Mouse (Mus musculus): ENCODE data around the gene Riox2. TPM values are rescaled to one million over a fixed set of nuclear protein-coding genes. Genes with fewer than 3 reads are reported as not detected.

Gene Riox2
- polyA plus RNA-seq, 1 experiment from 2014 or later: 34.1 TPM

DNA sequence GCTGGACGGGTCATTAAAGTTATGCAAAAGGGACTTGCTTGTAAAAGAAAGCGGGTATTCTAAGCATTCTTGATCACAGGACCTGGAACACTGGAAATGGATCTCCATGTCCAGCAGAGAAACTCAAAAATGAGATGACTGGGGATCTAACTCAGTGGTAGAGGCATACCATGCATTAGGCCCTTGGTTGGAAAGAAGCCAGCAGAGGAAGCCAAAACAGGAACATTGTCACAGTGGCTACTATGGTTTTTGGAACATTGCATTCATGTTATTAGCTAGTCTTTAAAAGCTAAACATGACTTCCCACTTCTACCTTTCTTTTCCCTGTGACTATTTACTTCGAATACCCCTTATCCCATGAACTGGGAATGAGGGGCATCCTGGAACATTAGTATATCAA lies 27.6 kb downstream of the Riox2 start:
- no peak for ATAC-seq
- Histone ChIP-seq H3K9me3 (ENCODE audit: control insufficient read depth, low read length) (no peaks in the 10 kb centered on the region), H3K36me3 (ENCODE audit: control insufficient read depth, insufficient read depth, low read length) (0 out of 2 replicates have a peak, but pooled peaks cover 3% of the 10 kb centered on the region), H3K27ac (ENCODE audit: low read length) (no peak overlapping the region), H3K27me3 (replicated peaks; ENCODE audit: control insufficient read depth, insufficient read depth, low read length) (no peaks in the 10 kb centered on the region), H3K4me1 (ENCODE audit: control insufficient read depth, insufficient read depth, low read length) (no peaks in the 10 kb centered on the region), H3K9ac (ENCODE audit: low read depth, low read length) (no peak overlapping the region), H3K4me3 (ENCODE audit: low read length) (no peak overlapping the region), H3K4me2 (ENCODE audit: low read depth, low read length) (no peak overlapping the region)
- WGBS: 91% methylated on average over 3 of the region's 3 CpGs

DNA sequence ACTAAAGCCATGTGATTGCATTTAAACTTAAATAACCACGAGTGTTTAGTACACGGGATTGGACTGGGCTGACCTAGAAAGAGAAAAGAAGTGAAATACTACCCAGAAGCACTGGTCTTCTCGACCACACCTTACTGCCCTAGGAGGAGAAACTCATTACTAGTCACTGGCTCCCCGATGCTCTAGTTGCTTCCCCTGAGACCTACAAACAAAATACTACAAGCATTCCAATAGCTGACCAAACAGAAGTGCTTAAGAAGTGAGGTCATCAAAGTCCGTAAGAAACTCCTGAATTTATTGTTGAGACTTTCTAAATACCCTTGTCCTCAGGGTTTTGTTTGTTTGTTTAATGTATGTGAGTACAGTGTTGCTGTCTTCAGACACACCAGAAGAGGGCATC lies 38.3 kb downstream of the Riox2 start:
- Histone ChIP-seq H3K4me3 (ENCODE audit: low read length) (no peak overlapping the region), H3K9me3 (ENCODE audit: control insufficient read depth, low read length) (no peaks in the 10 kb centered on the region), H3K9ac (ENCODE audit: low read depth, low read length) (no peak overlapping the region), H3K4me1 (ENCODE audit: control insufficient read depth, insufficient read depth, low read length) (no peaks in the 10 kb centered on the region), H3K36me3 (ENCODE audit: control insufficient read depth, insufficient read depth, low read length) (0 out of 2 replicates have a peak, but pooled peaks cover 2% of the 10 kb centered on the region), H3K4me2 (ENCODE audit: low read depth, low read length) (no peak overlapping the region), H3K27ac (ENCODE audit: low read length) (no peak overlapping the region), H3K27me3 (replicated peaks; ENCODE audit: control insufficient read depth, insufficient read depth, low read length) (no peaks in the 10 kb centered on the region)
- ATAC-seq: no peak
- 88% methylated on average over 5 of the region's 5 CpGs for WGBS

DNA sequence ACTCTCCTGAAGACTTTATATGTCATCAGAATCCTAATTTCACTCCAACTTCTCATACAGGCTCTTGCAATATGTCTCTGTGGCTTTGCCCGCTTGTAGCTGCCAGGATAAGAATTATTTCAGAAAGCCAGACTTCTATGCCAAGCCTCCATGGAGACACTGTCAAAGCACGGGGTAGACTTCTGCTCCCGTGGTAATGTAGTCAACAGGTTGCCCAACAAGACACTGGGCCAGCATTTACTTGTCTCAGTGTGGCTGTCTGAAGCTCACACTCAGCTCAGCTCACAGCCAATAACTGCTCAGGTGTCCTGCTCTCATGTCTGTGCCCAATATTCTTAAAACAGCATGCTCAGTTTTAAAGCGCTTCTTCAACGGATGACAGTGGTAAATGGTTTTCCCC lies 43.6 kb downstream of the Riox2 start:
- H3K27ac ChIP-seq (ENCODE audit: low read length): no peak overlapping the region
- no peak overlapping the region for H3K4me2 ChIP-seq (ENCODE audit: low read depth, low read length)
- H3K9me3 ChIP-seq (ENCODE audit: control insufficient read depth, low read length): no peaks in the 10 kb centered on the region
- no peaks in the 10 kb centered on the region for H3K27me3 ChIP-seq (replicated peaks; ENCODE audit: control insufficient read depth, insufficient read depth, low read length)
- H3K4me3 ChIP-seq (ENCODE audit: low read length): no peak overlapping the region
- H3K4me1 ChIP-seq (ENCODE audit: control insufficient read depth, insufficient read depth, low read length): no peaks in the 10 kb centered on the region
- no peak overlapping the region for H3K9ac ChIP-seq (ENCODE audit: low read depth, low read length)
- H3K36me3 ChIP-seq (ENCODE audit: control insufficient read depth, insufficient read depth, low read length): no peaks in the 10 kb centered on the region
- ATAC-seq: no peak
- 88% methylated on average over 5 of the region's 5 CpGs for WGBS

DNA sequence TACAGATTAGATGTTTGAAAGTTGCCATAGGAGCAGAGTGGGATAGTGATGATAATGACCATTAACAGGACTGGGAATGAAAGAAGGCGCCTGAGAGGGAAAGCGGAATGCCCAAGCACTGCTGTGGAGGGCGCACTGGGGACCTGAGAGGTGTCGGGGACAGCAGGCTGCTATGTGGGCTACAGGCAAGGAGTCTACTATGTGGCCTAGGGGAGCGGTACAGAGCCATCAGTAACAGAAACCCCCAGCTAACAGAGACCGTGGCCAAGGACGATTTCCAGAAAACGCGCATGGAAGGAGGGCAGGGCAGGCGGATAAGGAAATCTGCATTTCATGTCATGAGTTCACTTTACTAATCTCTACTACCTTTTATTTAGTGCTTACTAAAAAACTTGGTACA lies 45.4 kb downstream of the Riox2 start:
- H3K4me3 ChIP-seq (ENCODE audit: low read length): no peak overlapping the region
- 88% methylated on average over 10 of the region's 10 CpGs for WGBS
- H3K36me3 ChIP-seq (ENCODE audit: control insufficient read depth, insufficient read depth, low read length): no peaks in the 10 kb centered on the region
- no peaks in the 10 kb centered on the region for H3K9me3 ChIP-seq (ENCODE audit: control insufficient read depth, low read length)
- no peaks in the 10 kb centered on the region for H3K27me3 ChIP-seq (replicated peaks; ENCODE audit: control insufficient read depth, insufficient read depth, low read length)
- H3K4me1 ChIP-seq (ENCODE audit: control insufficient read depth, insufficient read depth, low read length): no peaks in the 10 kb centered on the region
- no peak for ATAC-seq
- no peak overlapping the region for H3K9ac ChIP-seq (ENCODE audit: low read depth, low read length)
- H3K4me2 ChIP-seq (ENCODE audit: low read depth, low read length): no peak overlapping the region
- no peak overlapping the region for H3K27ac ChIP-seq (ENCODE audit: low read length)

DNA sequence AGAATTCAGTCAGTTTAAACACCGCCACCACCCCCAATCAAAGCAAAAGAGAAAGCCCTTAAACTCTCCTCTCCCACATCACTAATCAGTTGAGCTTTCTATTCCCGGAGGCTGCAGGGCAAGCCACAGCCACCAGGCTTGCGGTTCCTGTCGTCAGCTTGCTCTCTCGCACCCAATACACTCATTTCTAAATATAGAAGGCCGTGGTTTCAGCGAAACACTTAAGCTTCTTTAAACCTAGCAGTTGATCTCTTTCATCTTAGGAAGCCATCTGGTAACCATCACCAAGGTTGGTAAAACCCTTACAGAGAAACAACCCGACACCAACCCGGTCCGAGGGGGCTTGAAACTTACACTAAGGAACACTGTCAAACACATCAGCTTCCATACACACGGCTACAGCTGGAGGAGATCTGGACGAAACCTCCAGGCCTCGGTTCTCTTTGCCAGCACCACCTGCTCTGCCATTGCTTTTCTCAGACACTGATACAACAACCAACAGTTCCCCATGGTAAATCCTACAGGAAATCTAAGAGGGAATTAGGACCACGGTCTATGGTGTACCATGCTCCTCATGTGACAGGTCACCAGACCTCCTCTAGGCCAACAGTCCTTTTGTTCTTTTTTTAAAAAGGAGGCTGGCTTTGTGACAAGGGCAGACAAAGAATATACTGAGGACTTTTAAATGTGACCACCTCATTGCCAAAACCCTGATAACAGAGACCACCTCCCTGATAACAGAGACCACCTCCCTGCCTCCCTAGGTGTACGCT lies 46.1 kb downstream of the Riox2 start:
- no peak overlapping the region for H3K27ac ChIP-seq (ENCODE audit: low read length)
- H3K9me3 ChIP-seq (ENCODE audit: control insufficient read depth, low read length): no peaks in the 10 kb centered on the region
- WGBS: 64% methylated on average over 15 of the region's 15 CpGs
- H3K4me3 ChIP-seq (ENCODE audit: low read length): no peak overlapping the region
- no peak overlapping the region for H3K9ac ChIP-seq (ENCODE audit: low read depth, low read length)
- no peaks in the 10 kb centered on the region for H3K36me3 ChIP-seq (ENCODE audit: control insufficient read depth, insufficient read depth, low read length)
- ATAC-seq: no peak
- no peaks in the 10 kb centered on the region for H3K4me1 ChIP-seq (ENCODE audit: control insufficient read depth, insufficient read depth, low read length)
- no peaks in the 10 kb centered on the region for H3K27me3 ChIP-seq (replicated peaks; ENCODE audit: control insufficient read depth, insufficient read depth, low read length)
- no peak overlapping the region for H3K4me2 ChIP-seq (ENCODE audit: low read depth, low read length)

DNA sequence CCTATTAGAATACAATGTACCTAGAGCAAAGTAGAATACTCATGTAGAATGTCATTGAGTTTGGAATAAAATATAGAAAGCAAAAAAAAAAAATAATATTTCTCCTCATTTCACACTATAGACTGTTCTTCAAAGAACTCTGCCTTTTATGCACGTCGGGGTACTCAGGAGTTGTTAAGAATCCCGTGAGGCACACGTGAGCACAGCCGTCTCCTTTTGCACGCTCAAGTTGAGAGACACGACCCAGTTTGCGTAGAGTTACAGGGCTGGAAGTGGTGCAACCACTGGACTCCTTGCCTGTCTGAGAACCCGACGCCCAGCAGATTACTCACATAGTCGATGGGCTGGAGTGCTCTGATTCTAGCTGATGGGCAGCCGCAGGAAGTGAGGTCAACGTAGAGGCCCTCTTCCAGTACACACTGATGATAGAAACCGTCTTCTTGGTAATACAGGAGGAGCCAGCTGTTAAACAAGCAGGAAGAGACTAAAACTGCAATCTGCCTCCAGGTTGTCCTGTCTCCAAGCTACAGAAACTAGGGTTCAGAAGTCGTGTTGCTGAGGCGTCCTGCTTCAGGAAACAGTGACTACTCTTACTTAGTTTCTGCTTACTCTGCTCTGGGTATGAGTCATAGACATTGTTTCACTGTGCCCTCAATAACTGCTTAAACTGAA lies 50.3 kb downstream of the Riox2 start:
- H3K9me3 ChIP-seq (ENCODE audit: control insufficient read depth, low read length): no peaks in the 10 kb centered on the region
- no peak overlapping the region for H3K9ac ChIP-seq (ENCODE audit: low read depth, low read length)
- no peaks in the 10 kb centered on the region for H3K27me3 ChIP-seq (replicated peaks; ENCODE audit: control insufficient read depth, insufficient read depth, low read length)
- no peak overlapping the region for H3K4me3 ChIP-seq (ENCODE audit: low read length)
- peak; percentile 74 for ATAC-seq
- no peaks in the 10 kb centered on the region for H3K36me3 ChIP-seq (ENCODE audit: control insufficient read depth, insufficient read depth, low read length)
- H3K27ac ChIP-seq (ENCODE audit: low read length): peak overlapping the region; percentile 28; the same call in 1 of the 2 replicates
- H3K4me1 ChIP-seq (ENCODE audit: control insufficient read depth, insufficient read depth, low read length): no peaks in the 10 kb centered on the region
- WGBS: 75% methylated on average over 16 of the region's 16 CpGs
- H3K4me2 ChIP-seq (ENCODE audit: low read depth, low read length): no peak overlapping the region

DNA sequence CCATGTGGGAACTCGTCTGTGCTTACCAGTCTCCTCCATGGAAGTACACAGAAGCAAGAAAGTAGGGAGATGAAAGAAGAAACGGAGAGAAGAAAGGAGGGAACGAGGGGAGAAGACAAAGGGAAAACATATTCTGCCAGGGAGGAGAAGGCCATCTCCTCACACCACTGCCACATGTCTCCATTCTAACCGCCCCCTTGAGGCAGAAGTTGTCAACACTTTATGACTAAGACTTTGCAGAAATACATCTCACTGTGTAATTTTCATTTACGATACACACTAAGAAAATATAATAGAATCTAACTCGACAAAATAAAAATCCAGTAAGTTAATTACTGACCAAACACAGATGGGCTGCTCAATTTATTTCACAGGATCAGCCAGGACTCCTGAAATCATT lies 55.4 kb downstream of the Riox2 start:
- Histone ChIP-seq H3K36me3 (ENCODE audit: control insufficient read depth, insufficient read depth, low read length) (no peaks in the 10 kb centered on the region), H3K4me3 (ENCODE audit: low read length) (no peak overlapping the region), H3K27me3 (replicated peaks; ENCODE audit: control insufficient read depth, insufficient read depth, low read length) (no peaks in the 10 kb centered on the region), H3K4me2 (ENCODE audit: low read depth, low read length) (no peak overlapping the region), H3K9ac (ENCODE audit: low read depth, low read length) (no peak overlapping the region), H3K9me3 (ENCODE audit: control insufficient read depth, low read length) (no peaks in the 10 kb centered on the region), H3K4me1 (ENCODE audit: control insufficient read depth, insufficient read depth, low read length) (no peaks in the 10 kb centered on the region), H3K27ac (ENCODE audit: low read length) (no peak overlapping the region)
- ATAC-seq: no peak
- WGBS: 77% methylated on average over 6 of the region's 6 CpGs

DNA sequence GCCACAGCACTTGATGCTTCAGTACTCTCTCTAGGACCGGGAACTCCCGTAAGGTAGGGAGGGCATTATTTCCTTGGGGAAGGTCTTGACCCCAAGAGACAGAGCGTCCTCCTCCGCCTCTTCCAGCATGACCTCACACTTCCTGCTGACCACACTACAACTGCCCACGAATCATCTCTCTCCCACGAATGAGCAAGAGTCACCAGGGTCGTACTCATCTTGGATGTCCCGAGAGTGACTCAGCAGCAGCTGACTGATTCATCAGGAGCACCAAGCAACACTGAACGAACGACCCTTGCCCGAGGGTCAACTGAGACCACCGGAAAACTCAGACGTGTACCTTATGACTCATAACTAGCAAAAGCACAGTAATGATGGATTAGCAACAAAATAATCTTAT lies 58.0 kb downstream of the Riox2 start:
- 87% methylated on average over 13 of the region's 13 CpGs for WGBS
- no peak overlapping the region for H3K4me3 ChIP-seq (ENCODE audit: low read length)
- no peaks in the 10 kb centered on the region for H3K4me1 ChIP-seq (ENCODE audit: control insufficient read depth, insufficient read depth, low read length)
- H3K27me3 ChIP-seq (replicated peaks; ENCODE audit: control insufficient read depth, insufficient read depth, low read length): no peaks in the 10 kb centered on the region
- H3K9me3 ChIP-seq (ENCODE audit: control insufficient read depth, low read length): no peaks in the 10 kb centered on the region
- H3K9ac ChIP-seq (ENCODE audit: low read depth, low read length): no peak overlapping the region
- H3K36me3 ChIP-seq (ENCODE audit: control insufficient read depth, insufficient read depth, low read length): no peaks in the 10 kb centered on the region
- H3K4me2 ChIP-seq (ENCODE audit: low read depth, low read length): no peak overlapping the region
- H3K27ac ChIP-seq (ENCODE audit: low read length): no peak overlapping the region
- no peak for ATAC-seq

DNA sequence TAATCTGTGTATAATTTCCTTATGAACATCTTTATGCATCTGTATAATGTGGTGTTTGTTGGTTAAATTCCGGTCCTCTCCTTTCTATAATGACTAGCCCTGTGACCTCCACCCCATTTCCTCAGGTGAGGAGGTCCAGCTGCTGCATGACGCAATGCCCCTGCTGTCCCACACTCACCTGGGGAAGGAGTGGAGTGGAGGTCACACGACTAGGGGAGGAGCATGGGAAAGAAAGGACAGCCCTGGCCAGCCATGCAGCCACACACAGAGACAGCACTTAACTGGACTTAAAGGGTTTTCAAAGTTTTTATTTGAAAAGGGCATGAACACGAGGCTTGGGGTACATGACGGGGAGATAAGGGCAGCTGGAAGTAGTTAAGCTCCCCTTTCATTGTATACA lies 59.7 kb downstream of the Riox2 start:
- ATAC-seq: no peak
- Histone ChIP-seq H3K9ac (ENCODE audit: low read depth, low read length) (no peak overlapping the region), H3K9me3 (ENCODE audit: control insufficient read depth, low read length) (no peaks in the 10 kb centered on the region), H3K36me3 (ENCODE audit: control insufficient read depth, insufficient read depth, low read length) (no peaks in the 10 kb centered on the region), H3K4me3 (ENCODE audit: low read length) (no peak overlapping the region), H3K4me2 (ENCODE audit: low read depth, low read length) (no peak overlapping the region), H3K27ac (ENCODE audit: low read length) (no peak overlapping the region), H3K27me3 (replicated peaks; ENCODE audit: control insufficient read depth, insufficient read depth, low read length) (no peaks in the 10 kb centered on the region), H3K4me1 (ENCODE audit: control insufficient read depth, insufficient read depth, low read length) (no peaks in the 10 kb centered on the region)
- 75% methylated on average over 5 of the region's 5 CpGs for WGBS
